Mouse (Mus musculus): ENCODE measurements around the gene Agmo. TPM values are rescaled to one million over a fixed set of nuclear protein-coding genes. Genes with fewer than 3 reads are reported as not detected.

Agmo gene
- polyA plus RNA-seq, 1 experiment from 2014 or later = 0.29 TPM

DNA sequence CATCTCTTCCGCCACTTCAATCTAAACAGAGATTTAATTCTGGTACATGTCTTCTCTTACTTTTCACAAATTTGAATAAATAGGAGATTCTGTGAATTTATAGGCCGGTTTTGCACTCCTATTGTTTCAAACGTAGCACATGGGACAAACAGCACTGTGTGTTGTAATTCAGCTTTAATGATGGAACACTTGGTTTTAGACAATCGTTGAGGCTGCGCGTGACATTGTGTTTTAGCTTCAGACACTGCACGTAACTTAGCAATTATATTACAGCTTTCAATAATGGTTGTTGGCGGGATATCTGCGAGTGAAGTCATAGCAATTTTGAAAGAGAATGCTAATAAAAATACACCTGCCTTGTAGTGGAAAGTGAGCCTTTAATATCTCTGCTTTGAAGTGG lies 203.8 kb downstream of the Agmo start:
- H3K4me1 ChIP-seq = 0 out of 2 replicates have a peak, but pooled peaks cover 3% of the 10 kb centered on the region
- 44% methylated on average over 9 of the region's 9 CpGs for WGBS
- no peaks in the 10 kb centered on the region for H3K27me3 ChIP-seq
- no peak for ATAC-seq (ENCODE audit: low FRiP score)
- no peaks in the 10 kb centered on the region for H3K9me3 ChIP-seq
- no peaks in the 10 kb centered on the region for H3K36me3 ChIP-seq (replicated peaks)
- H3K4me2 ChIP-seq = 0 out of 2 replicates have a peak overlapping the region, but pooled peaks have one; percentile 2
- no peak overlapping the region for H3K4me3 ChIP-seq (replicated peaks)
- no peak overlapping the region for H3K9ac ChIP-seq
- H3K27ac ChIP-seq = no peak overlapping the region

DNA sequence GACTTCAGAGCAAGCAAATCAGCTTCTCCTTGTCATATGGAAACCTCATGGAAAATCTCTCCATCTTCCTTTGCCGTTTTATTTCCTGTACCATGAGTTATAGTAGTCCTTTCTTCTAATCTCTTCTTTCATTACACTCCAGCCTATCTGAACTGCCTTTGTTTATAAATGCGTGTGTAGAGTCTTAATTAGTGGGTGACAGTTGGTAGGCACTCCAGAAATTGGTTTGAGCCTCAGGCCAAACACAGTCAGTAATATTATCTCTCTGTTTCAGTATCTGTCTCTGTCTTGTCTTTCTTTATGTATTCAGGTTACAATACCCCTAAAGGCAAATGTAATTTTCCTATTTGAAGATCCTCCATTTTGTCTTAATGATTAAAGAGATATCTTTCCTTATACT lies 208.2 kb downstream of the Agmo start:
- Histone ChIP-seq H3K27ac (no peak overlapping the region), H3K4me3 (replicated peaks) (no peak overlapping the region), H3K9me3 (no peaks in the 10 kb centered on the region), H3K9ac (no peak overlapping the region), H3K27me3 (no peaks in the 10 kb centered on the region), H3K36me3 (replicated peaks) (no peaks in the 10 kb centered on the region), H3K4me2 (no peak overlapping the region), H3K4me1 (0 out of 2 replicates have a peak, but pooled peaks cover 3% of the 10 kb centered on the region)
- WGBS = 23% methylated on average over 2 of the region's 2 CpGs
- no peak; the same call in 1 of the 2 replicates for ATAC-seq (ENCODE audit: low FRiP score)

DNA sequence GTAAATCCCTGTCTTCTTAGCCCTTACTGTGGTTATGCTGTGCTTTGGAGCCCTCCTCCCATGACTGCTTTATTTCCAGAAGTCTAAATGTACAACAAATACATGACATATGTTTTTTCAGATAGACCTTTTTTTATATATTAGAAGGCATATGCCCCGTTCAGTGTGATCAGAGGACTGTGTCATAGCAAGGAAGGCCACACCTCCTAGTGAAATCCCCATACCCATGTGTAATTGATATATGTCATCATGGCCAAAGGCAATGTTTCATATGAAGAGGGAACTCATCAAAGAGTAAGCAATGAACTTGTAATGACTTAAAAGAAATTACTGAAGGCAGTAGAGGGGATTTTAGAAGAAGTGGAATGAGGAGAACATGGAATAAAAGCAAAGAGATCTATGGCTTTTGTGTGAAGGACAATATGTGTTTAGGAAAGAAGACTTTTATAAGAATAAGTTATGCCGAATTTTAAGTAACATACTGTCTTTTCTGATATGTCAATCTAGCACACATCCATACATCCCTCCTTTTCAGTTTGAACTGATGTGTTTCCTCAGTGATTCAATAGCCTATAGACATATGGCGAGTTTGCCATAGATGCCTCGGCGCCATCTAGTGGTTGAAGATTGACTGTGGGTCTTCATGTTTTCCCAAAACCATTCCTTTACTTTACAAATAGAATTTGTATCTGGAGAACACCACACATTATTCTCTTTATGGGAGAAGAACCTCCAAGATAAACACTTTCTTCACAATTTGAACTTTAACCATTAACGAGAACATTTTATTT lies 209.1 kb downstream of the Agmo start:
- no peak overlapping the region for H3K4me2 ChIP-seq
- H3K9ac ChIP-seq = no peak overlapping the region
- WGBS = 15% methylated on average over 6 of the region's 6 CpGs
- H3K9me3 ChIP-seq = no peaks in the 10 kb centered on the region
- H3K27me3 ChIP-seq = no peaks in the 10 kb centered on the region
- H3K4me3 ChIP-seq (replicated peaks) = no peak overlapping the region
- no peak overlapping the region for H3K27ac ChIP-seq
- no peaks in the 10 kb centered on the region for H3K36me3 ChIP-seq (replicated peaks)
- ATAC-seq (ENCODE audit: low FRiP score) = peak; percentile 76
- no peaks in the 10 kb centered on the region for H3K4me1 ChIP-seq

DNA sequence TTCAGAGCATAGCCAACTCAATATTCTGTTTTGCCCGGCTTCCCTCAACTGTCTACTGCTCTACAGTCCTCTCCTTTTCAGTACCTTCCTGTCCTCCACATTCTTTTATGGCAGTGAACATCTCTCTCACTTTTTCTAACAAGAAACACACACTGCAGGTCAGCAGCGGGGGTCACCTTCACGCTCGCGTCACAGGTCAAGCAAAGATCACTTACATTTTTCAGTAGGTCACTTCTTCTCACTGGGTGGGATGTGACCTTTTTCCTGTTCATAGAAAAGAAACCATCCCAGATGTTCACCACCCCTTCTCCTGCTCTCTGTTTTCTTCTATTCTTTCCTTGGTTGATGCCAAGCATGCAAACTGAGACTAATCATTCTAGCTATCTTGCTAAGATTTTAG lies 230.2 kb downstream of the Agmo start:
- Histone ChIP-seq H3K4me3 (replicated peaks) (no peak overlapping the region), H3K27me3 (no peaks in the 10 kb centered on the region), H3K27ac (no peak overlapping the region), H3K36me3 (replicated peaks) (no peaks in the 10 kb centered on the region), H3K4me1 (no peaks in the 10 kb centered on the region), H3K9me3 (no peaks in the 10 kb centered on the region), H3K4me2 (no peak overlapping the region), H3K9ac (no peak overlapping the region)
- no peak for ATAC-seq (ENCODE audit: low FRiP score)
- 76% methylated on average over 5 of the region's 5 CpGs for WGBS

DNA sequence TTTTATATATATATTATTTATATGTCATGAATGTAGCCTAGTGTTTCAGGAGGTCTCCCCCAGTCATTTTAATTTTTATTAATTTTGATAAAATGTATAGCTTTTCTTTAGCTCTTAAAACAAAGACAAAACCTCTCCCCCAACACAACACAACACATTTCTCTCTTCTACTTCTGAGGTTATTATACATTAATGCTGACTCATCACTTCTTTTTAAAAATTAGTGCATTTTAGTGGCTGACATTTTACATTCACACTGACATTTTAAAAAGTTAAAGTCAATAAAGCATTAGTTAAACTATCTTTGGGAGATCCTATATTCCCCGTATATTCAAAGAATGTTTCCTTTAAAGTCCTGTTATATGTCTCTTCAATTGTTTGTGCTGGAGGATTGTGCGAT lies 235.4 kb downstream of the Agmo start:
- no peaks in the 10 kb centered on the region for H3K27me3 ChIP-seq

DNA sequence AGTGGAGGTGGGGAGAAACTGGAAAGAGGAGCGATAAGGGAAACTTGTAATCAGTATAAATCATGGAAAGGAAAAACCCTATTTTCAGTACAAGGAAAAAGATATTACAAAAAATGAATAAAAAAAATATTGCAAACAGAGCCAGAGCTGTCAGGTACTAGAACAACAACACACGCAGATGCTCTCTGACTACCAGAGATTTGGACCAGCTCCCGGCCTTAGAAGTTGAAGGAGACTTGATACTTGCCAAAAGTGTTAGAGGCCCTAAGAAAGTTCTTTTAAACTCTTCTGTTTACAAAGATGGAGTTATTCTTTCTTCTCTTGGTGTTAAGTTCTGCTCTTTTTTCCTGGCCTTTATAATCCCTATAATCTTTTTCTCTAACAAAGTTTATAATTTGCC lies 246.6 kb downstream of the Agmo start:
- ATAC-seq (ENCODE audit: low FRiP score) = no peak

More for the DNA sequence above, 235.4 kb downstream of the Agmo start:
- Histone ChIP-seq H3K9me3 (no peaks in the 10 kb centered on the region), H3K4me3 (replicated peaks) (no peak overlapping the region), H3K4me2 (no peak overlapping the region), H3K36me3 (replicated peaks) (no peaks in the 10 kb centered on the region), H3K9ac (no peak overlapping the region), H3K27ac (no peak overlapping the region), H3K4me1 (no peaks in the 10 kb centered on the region)
- ATAC-seq (ENCODE audit: low FRiP score) = no peak
- 97% methylated on average over 2 of the region's 2 CpGs for WGBS

DNA sequence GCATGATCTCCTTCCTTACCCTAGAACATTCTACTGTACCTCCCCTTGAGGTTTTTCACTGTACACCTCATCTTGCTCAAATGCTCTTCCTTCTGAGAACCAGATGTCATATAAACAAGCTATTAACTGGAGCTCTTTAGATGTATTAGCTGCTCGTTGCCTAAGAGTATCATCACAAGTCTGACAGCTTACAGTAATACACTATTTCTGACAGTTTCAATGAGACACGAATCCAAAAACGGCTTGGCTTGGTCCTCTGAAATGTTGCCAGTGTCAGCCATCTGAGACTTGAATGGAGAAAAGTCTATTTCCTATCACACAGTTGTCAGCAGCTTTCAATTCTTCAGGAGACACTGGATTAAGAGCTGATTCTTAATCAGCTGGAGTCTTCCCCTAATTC lies 257.4 kb downstream of the Agmo start:
- H3K9ac ChIP-seq = no peak overlapping the region
- H3K9me3 ChIP-seq = no peaks in the 10 kb centered on the region
- H3K4me2 ChIP-seq = no peak overlapping the region
- H3K4me1 ChIP-seq = no peaks in the 10 kb centered on the region
- ATAC-seq (ENCODE audit: low FRiP score) = no peak
- H3K27ac ChIP-seq = no peak overlapping the region
- H3K36me3 ChIP-seq (replicated peaks) = no peaks in the 10 kb centered on the region
- no peak overlapping the region for H3K4me3 ChIP-seq (replicated peaks)
- H3K27me3 ChIP-seq = no peaks in the 10 kb centered on the region
- WGBS = 88% methylated on average over 3 of the region's 3 CpGs

More for the DNA sequence above, 246.6 kb downstream of the Agmo start:
- Histone ChIP-seq H3K4me3 (replicated peaks) (no peak overlapping the region), H3K9ac (no peak overlapping the region), H3K27ac (no peak overlapping the region), H3K27me3 (no peaks in the 10 kb centered on the region), H3K4me2 (no peak overlapping the region), H3K4me1 (no peaks in the 10 kb centered on the region), H3K36me3 (replicated peaks) (no peaks in the 10 kb centered on the region), H3K9me3 (no peaks in the 10 kb centered on the region)
- WGBS = 87% methylated on average over 3 of the region's 3 CpGs

DNA sequence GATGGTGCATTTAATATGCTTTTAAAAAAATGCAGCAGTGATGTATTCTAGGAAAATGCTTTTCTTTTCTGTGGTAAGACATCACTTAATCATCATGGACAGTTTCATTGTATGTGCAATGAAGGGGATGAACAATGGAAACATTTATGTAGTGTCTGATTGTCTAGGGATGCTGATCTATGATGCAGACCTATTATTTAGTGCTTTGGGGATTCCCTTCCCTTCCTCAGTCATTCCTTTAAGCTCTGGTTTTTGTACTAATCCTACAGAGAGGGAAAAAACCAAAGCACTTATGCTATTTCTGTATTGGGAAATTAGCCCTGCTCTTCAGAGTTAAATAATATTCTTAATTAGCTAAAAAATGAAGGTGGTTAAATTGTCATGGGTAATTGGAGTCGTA lies 266.0 kb downstream of the Agmo start:
- Histone ChIP-seq H3K9ac (no peak overlapping the region), H3K4me3 (replicated peaks) (no peak overlapping the region), H3K4me1 (no peaks in the 10 kb centered on the region), H3K36me3 (replicated peaks) (no peaks in the 10 kb centered on the region), H3K9me3 (no peaks in the 10 kb centered on the region), H3K27me3 (no peaks in the 10 kb centered on the region), H3K27ac (no peak overlapping the region), H3K4me2 (no peak overlapping the region)
- ATAC-seq (ENCODE audit: low FRiP score) = peak; percentile 51; the same call in 1 of the 2 replicates
- WGBS = 54% methylated on average over 1 of the region's 1 CpGs

DNA sequence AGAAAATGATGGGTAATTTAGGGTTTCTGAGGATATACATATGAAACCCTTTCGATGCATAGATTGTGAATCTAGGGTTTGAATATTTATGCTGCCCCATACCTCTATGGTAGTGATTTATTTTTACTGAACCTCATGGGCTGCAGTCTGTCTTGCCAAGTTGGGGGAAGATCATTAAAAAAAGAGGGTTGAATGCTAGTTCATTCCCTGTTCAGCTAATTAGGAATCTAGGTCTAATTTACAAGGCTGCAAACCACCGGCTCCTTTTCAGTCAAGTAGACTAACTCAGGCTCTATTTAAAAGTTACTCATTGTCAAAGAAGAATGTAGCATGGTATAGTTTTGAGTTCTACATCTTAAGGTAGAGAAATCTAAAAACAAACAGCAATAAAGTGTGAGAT lies 266.4 kb downstream of the Agmo start:
- ATAC-seq (ENCODE audit: low FRiP score) = peak; percentile 65; the same call in 1 of the 2 replicates
- H3K27ac ChIP-seq = no peak overlapping the region
- WGBS = 45% methylated on average over 2 of the region's 2 CpGs

DNA sequence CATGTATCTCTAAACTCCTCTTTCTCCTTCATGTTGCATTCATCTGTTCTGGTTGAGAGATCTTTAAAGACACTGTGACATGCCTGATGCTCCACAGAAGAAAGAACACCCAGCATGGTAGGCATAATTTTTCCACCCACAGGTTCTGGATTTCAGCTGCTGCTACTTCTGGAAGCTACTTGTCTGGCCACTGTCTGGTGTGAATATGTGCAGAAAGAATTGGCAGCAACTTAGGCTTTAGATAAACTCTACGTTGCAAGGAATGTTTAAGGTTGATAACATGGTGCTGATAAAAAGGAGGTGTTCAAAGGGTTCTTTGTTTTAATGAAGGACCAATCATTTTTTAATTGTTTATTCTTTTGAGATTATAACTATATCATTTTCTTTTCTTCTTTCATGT lies 280.3 kb downstream of the Agmo start:
- Histone ChIP-seq H3K36me3 (replicated peaks) (no peaks in the 10 kb centered on the region), H3K4me3 (replicated peaks) (no peak overlapping the region), H3K27me3 (no peaks in the 10 kb centered on the region), H3K27ac (no peak overlapping the region), H3K4me2 (no peak overlapping the region), H3K9ac (no peak overlapping the region), H3K4me1 (no peaks in the 10 kb centered on the region), H3K9me3 (no peaks in the 10 kb centered on the region)
- no peak for ATAC-seq (ENCODE audit: low FRiP score)
- WGBS = 83% methylated on average over 1 of the region's 1 CpGs

More for the DNA sequence above, 266.4 kb downstream of the Agmo start:
- Histone ChIP-seq H3K4me1 (no peaks in the 10 kb centered on the region), H3K27me3 (no peaks in the 10 kb centered on the region), H3K36me3 (replicated peaks) (no peaks in the 10 kb centered on the region), H3K9ac (no peak overlapping the region), H3K9me3 (no peaks in the 10 kb centered on the region), H3K4me2 (no peak overlapping the region), H3K4me3 (replicated peaks) (no peak overlapping the region)

DNA sequence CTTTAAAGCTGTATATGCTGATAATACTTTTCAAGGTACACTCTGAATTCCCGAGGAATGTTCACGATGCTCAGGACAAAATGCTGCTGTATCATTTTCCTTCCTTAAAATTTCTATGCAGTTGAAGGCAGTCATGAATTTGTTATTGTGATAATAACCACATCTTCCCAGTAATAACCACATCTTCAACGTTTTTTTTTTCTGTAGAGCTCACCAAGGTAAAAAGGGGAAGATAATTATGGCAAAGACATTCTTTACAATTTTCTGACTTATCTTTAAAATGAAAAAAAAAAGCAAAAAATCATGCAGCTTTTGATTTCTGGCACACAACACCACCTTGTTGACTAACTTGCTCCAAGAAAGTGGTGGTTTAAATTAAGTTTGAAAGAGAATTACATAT lies 283.2 kb downstream of the Agmo start:
- no peaks in the 10 kb centered on the region for H3K27me3 ChIP-seq
- H3K9ac ChIP-seq = no peak overlapping the region
- no peaks in the 10 kb centered on the region for H3K36me3 ChIP-seq (replicated peaks)
- H3K9me3 ChIP-seq = no peaks in the 10 kb centered on the region
- H3K27ac ChIP-seq = no peak overlapping the region
- no peak for ATAC-seq (ENCODE audit: low FRiP score)
- no peak overlapping the region for H3K4me2 ChIP-seq
- 86% methylated on average over 3 of the region's 3 CpGs for WGBS
- H3K4me3 ChIP-seq (replicated peaks) = no peak overlapping the region
- no peaks in the 10 kb centered on the region for H3K4me1 ChIP-seq

DNA sequence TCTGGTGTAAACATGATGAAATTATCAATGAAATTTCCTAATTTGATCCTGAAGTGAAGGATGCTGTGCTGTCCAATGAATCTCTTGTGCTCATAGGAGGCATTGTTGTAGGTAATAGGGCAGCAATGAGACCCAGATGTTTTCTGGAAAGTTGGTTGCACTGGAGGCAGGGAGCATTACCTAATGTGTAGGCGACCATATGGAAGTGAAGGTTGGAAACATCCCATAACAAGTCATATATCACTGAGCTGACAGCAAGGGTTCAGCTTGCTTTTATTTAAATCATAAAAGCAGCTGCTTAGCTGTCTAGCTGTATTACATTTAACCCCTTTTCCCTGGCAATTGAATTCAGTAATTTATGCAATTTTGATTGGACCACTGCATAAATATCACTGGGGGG lies 299.6 kb downstream of the Agmo start:
- ATAC-seq (ENCODE audit: low FRiP score) = no peak
- H3K9me3 ChIP-seq = no peaks in the 10 kb centered on the region
- WGBS = 77% methylated on average over 1 of the region's 1 CpGs

DNA sequence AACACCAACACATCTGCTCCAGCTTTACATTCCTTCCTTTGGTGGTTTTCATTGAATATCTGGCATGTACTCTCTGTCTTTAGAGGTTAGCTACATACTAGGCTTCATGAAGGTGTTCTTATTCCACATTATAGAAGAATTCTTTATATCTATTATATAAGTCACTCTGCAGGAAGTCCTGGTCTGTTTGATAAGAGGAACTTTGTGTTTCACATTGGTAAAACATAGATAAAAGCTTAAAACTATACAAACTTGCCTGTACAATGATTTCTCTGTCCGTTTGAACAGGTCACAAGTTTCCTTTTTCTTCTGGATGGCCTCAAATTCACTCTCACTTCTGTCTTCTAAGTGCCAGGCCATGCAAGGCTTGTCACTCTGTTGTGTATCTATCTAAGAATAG lies 316.8 kb downstream of the Agmo start:
- no peak overlapping the region for H3K4me2 ChIP-seq
- ATAC-seq (ENCODE audit: low FRiP score) = no peak
- H3K9ac ChIP-seq = no peak overlapping the region
- 79% methylated on average over 1 of the region's 1 CpGs for WGBS
- H3K27me3 ChIP-seq = no peaks in the 10 kb centered on the region
- H3K36me3 ChIP-seq (replicated peaks) = no peaks in the 10 kb centered on the region
- no peak overlapping the region for H3K4me3 ChIP-seq (replicated peaks)
- no peaks in the 10 kb centered on the region for H3K4me1 ChIP-seq
- H3K9me3 ChIP-seq = no peaks in the 10 kb centered on the region
- H3K27ac ChIP-seq = no peak overlapping the region

More for the DNA sequence above, 299.6 kb downstream of the Agmo start:
- no peak overlapping the region for H3K9ac ChIP-seq
- H3K4me3 ChIP-seq (replicated peaks) = no peak overlapping the region
- H3K36me3 ChIP-seq (replicated peaks) = no peaks in the 10 kb centered on the region
- no peak overlapping the region for H3K27ac ChIP-seq
- no peaks in the 10 kb centered on the region for H3K4me1 ChIP-seq
- H3K27me3 ChIP-seq = no peaks in the 10 kb centered on the region
- no peak overlapping the region for H3K4me2 ChIP-seq
